Mouse (Mus musculus) kidney, postnatal 0 days (tissue): ENCODE measurements around the gene Mmel1. TPM values are rescaled to one million over a fixed set of nuclear protein-coding genes. Genes with fewer than 3 reads are reported as not detected.

ENCODE experiments used
- ATAC-seq: fragments of 200-750 bp; cut with Nextera tagmentation; replicated peaks from 2 replicates; pipeline ENCODE4 v1.8.0; 2017; ENCODE audit warnings: low read depth, moderate number of reproducible peaks, moderate TSS enrichment, moderate library complexity; ENCODE audit not compliant: low FRiP score
- DNase-seq: peaks from one replicate; pipeline ENCODE4 v3.0.0-alpha.2; 2016; ENCODE audit warnings: low spot score
- H3K27ac ChIP-seq: fragments of 300-500 bp; sonication (generic); 2 replicates; pipeline ENCODE4 v1.5.1; 2014; ENCODE audit warnings: mild to moderate bottlenecking
- H3K27me3 ChIP-seq: fragments of 300-500 bp; sonication (generic); 2 replicates; pipeline ENCODE4 v1.6.1; 2014; ENCODE audit warnings: low read length, mixed read lengths; ENCODE audit not compliant: insufficient read depth
- H3K36me3 ChIP-seq: fragments of 300-500 bp; sonication (generic); 2 replicates; pipeline ENCODE4 v1.6.1; 2014; ENCODE audit warnings: low read length, mixed read lengths; ENCODE audit not compliant: insufficient read depth
- H3K4me1 ChIP-seq: fragments of 300-500 bp; sonication (generic); replicated peaks from 2 replicates; pipeline ENCODE4 v1.6.1; 2014; ENCODE audit warnings: antibody characterized with exemption, low read length, mixed read lengths; ENCODE audit not compliant: insufficient read depth
- H3K4me2 ChIP-seq: fragments of 300-500 bp; sonication (generic); 2 replicates; pipeline ENCODE4 v1.6.1; 2014; ENCODE audit warnings: mild to moderate bottlenecking, low read length, moderate library complexity, mixed read lengths
- H3K4me3 ChIP-seq: fragments of 300-500 bp; sonication (generic); replicated peaks from 2 replicates; pipeline ENCODE4 v1.5.1; 2014; ENCODE audit warnings: low read depth, low read length
- H3K9ac ChIP-seq: fragments of 300-500 bp; sonication (generic); 2 replicates; pipeline ENCODE4 v1.6.1; 2014; ENCODE audit warnings: low read depth, low read length
- H3K9me3 ChIP-seq: fragments of 300-500 bp; sonication (generic); replicated peaks from 2 replicates; pipeline ENCODE4 v1.6.1; 2016; ENCODE audit warnings: low read length, inconsistent platforms, mixed read lengths
- CTCF ChIP-seq: IDR thresholded peaks from 2 replicates; pipeline ENCODE4 v1.5.1; 2016; ENCODE audit warnings: antibody characterized with exemption, low read depth, mild to moderate bottlenecking, moderate library complexity
- WGBS: fragments of 180-500 bp; shearing (Covaris S2); extraction: QIAGEN DNeasy Blood & Tissue Kit; methylation state at CpG from one replicate; pipeline ENCODE4 v1.1.7; 2014; 5-methylcytosine and 5-hydroxymethylcytosine counted together
- polyA plus RNA-seq: library from polyadenylated mRNA; unstranded; fragments of >200 nt; fragmentation: Nextera tagmentation; extraction: Ambion mirVana; gene quantifications from 2 replicates; pipeline ENCODE4 v1.2.1, GENCODE M21; 2015

Mmel1 gene
- polyA plus RNA-seq, 1 experiment from 2014 or later, result not detected

DNA sequence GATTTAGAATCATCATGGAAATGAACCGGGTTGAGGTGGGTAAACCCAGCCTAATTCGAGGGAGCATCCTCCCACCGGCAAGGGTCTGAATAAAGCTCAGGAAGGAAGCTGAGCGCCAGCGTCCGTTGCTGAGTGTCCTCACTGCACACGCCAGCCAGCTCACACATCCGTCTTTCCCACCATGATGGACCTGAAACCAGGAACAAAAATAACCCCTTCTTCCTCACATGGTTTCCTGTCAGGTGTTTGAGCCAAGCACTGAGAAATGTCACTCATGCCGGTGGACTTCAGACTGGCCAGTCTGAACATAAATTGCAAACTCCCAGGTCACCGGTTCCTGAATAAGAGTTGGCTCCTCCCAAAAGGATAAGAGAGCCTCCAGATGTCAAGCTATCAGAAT is 45.9 kb downstream of the Mmel1 start:
- DNase-seq, result no peak
- H3K9me3 ChIP-seq, result no peaks in the 10 kb centered on the region
- H3K4me2 ChIP-seq, result no peak overlapping the region
- TF ChIP-seq CTCF, result no peak
- 69% methylated on average over 10 of the region's 10 CpGs for WGBS
- H3K4me1 ChIP-seq, result no peaks in the 10 kb centered on the region
- no peak overlapping the region for H3K9ac ChIP-seq
- no peak overlapping the region for H3K27ac ChIP-seq
- ATAC-seq, result no peak
- no peak overlapping the region for H3K4me3 ChIP-seq
- no peaks in the 10 kb centered on the region for H3K36me3 ChIP-seq
- H3K27me3 ChIP-seq, result no peaks in the 10 kb centered on the region

DNA sequence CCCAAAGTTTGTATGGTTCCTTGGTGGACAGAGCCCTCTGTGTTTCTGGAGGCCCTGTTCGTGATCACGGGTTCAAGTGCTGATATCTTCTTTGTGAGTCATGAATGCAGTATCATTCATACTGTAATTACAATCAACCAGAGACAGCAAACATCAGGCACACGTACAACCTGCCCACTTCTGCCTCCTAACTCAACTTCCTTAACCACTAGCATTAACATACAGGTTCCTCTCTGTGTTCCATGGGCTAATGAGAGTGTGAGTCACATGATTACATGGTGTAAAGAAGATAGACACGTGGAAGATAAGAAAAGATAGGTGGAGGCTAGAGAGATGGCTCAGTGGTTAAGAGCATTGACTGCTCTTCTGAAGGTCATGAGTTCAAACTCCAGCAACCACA is 47.3 kb downstream of the Mmel1 start:
- no peaks in the 10 kb centered on the region for H3K27me3 ChIP-seq
- WGBS, result 83% methylated on average over 4 of the region's 4 CpGs

DNA sequence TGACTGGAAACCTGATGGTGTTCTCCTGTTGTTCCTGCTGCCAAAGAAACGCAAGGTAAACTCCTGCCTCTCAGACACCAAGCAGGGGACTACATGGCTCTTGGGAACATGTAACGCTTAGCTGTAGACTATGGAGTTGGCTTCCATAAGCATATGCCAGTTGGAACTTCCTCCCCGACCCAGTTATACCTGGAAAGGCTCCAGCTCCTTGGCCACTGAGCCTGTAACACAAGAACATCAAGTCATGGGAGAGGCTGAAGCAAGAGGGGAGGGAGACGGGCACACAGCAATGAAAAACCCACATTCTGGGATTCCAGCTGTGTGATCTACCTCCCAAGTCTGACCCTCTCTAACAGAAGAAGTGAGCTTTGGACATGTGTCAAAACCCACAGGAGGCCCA is 52.9 kb downstream of the Mmel1 start:
- H3K9me3 ChIP-seq, result no peaks in the 10 kb centered on the region
- H3K4me2 ChIP-seq, result no peak overlapping the region
- no peak for TF ChIP-seq CTCF
- H3K27ac ChIP-seq, result no peak overlapping the region
- H3K4me3 ChIP-seq, result no peak overlapping the region
- no peak overlapping the region for H3K9ac ChIP-seq
- no peak for DNase-seq
- 77% methylated on average over 4 of the region's 4 CpGs for WGBS
- H3K36me3 ChIP-seq, result no peaks in the 10 kb centered on the region
- ATAC-seq, result no peak
- no peaks in the 10 kb centered on the region for H3K27me3 ChIP-seq
- H3K4me1 ChIP-seq, result no peaks in the 10 kb centered on the region; the same call in 1 of the 2 replicates

More for the DNA sequence above, 47.3 kb downstream of the Mmel1 start:
- no peak for DNase-seq
- ATAC-seq, result no peak
- no peaks in the 10 kb centered on the region for H3K36me3 ChIP-seq
- H3K9ac ChIP-seq, result no peak overlapping the region
- H3K4me3 ChIP-seq, result no peak overlapping the region
- H3K4me1 ChIP-seq, result no peaks in the 10 kb centered on the region
- no peak overlapping the region for H3K27ac ChIP-seq
- no peak for TF ChIP-seq CTCF
- H3K4me2 ChIP-seq, result no peak overlapping the region
- H3K9me3 ChIP-seq, result no peaks in the 10 kb centered on the region

DNA sequence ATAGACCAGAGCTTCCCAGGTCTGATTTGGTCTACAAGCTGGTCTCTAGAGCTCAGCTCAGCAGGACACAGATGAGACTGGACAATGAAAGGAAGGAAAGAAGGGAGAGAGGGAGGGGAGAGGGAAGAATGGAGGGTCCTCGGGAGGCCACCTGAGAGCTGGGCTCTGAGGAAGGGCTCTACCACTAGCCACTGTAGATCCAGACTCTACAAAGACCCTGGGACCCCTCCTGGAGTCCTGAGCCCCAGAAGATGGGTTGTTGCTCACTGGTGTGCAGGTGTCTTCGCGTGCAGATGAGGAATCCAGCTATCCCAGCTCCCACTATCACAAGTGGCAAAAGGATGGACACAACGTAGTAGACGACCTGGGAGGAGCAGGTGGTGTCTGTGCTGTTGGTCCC is 53.5 kb downstream of the Mmel1 start:
- H3K9ac ChIP-seq, result no peak overlapping the region
- H3K4me3 ChIP-seq, result no peak overlapping the region
- no peaks in the 10 kb centered on the region; the same call in 1 of the 2 replicates for H3K4me1 ChIP-seq
- no peaks in the 10 kb centered on the region for H3K36me3 ChIP-seq
- no peak for TF ChIP-seq CTCF
- 76% methylated on average over 5 of the region's 5 CpGs for WGBS
- no peak for ATAC-seq
- H3K27me3 ChIP-seq, result no peaks in the 10 kb centered on the region
- H3K9me3 ChIP-seq, result no peaks in the 10 kb centered on the region
- H3K27ac ChIP-seq, result no peak overlapping the region
- H3K4me2 ChIP-seq, result no peak overlapping the region
- DNase-seq, result no peak

DNA sequence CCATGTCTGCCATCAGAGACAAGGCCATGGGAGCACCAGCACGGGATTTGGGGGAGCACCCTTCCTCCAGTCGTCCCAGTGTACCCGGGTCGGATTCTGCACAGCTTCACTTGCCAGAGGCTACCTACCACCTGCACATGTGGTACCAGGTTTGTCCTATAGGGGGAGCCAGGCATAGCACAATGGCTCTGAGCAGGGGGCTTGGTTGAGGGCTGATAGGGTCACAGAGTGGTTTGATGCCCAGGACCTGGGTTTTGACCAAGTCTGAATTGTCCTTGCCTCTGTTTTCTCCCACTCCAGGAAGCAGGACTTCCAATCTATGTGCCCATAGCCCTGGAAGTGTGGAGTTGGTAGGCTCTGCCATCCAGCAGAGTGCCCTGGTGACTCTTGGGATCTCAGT is 56.0 kb downstream of the Mmel1 start:
- H3K27me3 ChIP-seq, result no peaks in the 10 kb centered on the region
- no peak overlapping the region for H3K9ac ChIP-seq
- 47% methylated on average over 4 of the region's 4 CpGs for WGBS
- no peaks in the 10 kb centered on the region; the same call in none of the 2 replicates for H3K4me1 ChIP-seq
- no peak overlapping the region for H3K4me3 ChIP-seq
- H3K27ac ChIP-seq, result no peak overlapping the region
- no peaks in the 10 kb centered on the region for H3K9me3 ChIP-seq
- peak; percentile 44 for TF ChIP-seq CTCF
- DNase-seq (no peak), ATAC-seq (no peak)
- H3K36me3 ChIP-seq, result no peaks in the 10 kb centered on the region
- no peak overlapping the region for H3K4me2 ChIP-seq

DNA sequence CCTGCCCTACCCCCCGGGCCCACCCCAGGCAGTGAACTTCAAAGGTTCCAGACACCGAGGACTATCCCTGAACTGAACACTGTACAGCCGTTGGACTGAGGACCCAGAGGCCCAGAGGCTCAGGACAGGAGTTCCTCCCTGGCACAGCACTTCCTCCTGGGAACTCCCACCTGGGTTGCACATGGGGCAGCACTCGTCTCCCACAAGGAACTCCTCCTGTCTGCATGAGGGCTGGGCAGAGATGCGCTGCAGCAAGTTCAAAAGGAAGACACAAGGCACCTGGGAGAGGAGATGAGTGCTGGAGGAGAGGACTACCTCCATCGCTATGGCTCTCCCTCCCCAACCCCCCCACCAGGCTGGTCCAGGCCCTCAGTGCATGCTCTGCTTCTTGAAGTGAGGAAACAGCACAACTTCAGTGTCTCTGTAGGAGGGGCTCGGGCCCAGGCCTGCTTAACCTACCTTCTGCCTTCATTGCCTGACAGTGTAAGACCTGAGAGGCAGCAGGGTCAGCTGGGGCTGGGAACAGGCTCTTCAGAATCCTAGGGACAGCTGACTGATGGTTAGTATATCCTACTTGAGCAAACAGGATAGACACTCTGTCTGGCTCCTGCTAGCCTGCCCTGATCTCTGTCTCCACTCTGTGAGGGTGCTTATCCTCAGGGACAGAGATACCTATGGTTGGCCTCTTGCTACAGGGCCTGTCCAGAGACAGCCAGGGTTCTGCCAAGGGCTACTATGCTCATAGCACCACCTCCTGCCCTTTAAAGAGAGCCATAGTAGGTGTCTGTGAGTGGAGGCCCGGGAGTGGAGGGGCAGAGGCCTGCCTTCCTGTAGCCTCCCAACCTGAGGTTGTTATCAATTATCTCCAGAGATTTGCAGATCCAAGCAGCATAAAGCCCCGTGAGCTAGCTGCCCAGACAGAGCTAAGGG is 57.8 kb downstream of the Mmel1 start:
- ATAC-seq (no peak), DNase-seq (no peak)
- H3K9me3 ChIP-seq, result no peaks in the 10 kb centered on the region
- no peaks in the 10 kb centered on the region for H3K27me3 ChIP-seq
- peak overlapping the region; percentile 42 for H3K4me2 ChIP-seq
- TF ChIP-seq CTCF, result no peak
- H3K36me3 ChIP-seq, result no peaks in the 10 kb centered on the region
- 57% methylated on average over 9 of the region's 9 CpGs for WGBS
- H3K4me1 ChIP-seq, result no peaks in the 10 kb centered on the region; the same call in none of the 2 replicates
- peak overlapping the region; percentile 31 for H3K27ac ChIP-seq
- peak overlapping the region; percentile 35; the same call in 1 of the 2 replicates for H3K9ac ChIP-seq
- H3K4me3 ChIP-seq, result peak overlapping the region; percentile 10
